Mouse (Mus musculus): Measurements from ENCODE around the gene Atraid. TPM values are rescaled to one million over a fixed set of nuclear protein-coding genes. Genes with fewer than 3 reads are reported as not detected.
A peak's percentile ranks its signal among the peaks of the same experiment; 100 is the strongest.
"Not testable (repeated sequence)": the region's sequence is repeated elsewhere in the genome, so short reads cannot be mapped to it uniquely, and the experiment has no call there.

The Atraid gene
- polyA plus RNA-seq, 1 experiment from 2014 or later, result 182 TPM

- peak overlapping the region; percentile 92 for H3K9ac ChIP-seq (ENCODE audit: low read depth, low read length)
- WGBS, result 83% methylated on average over 5 of the region's 5 CpGs
- H3K9me3 ChIP-seq (replicated peaks; ENCODE audit: control insufficient read depth, low read length, poor library complexity, severe bottlenecking), result no peaks in the 10 kb centered on the region
- no peak for ATAC-seq
- H3K4me3 ChIP-seq (ENCODE audit: low read depth, low read length), result peak overlapping the region; percentile 66
- H3K36me3 ChIP-seq (ENCODE audit: control insufficient read depth, insufficient read depth, low read length), result 0 out of 2 replicates have a peak, but pooled peaks cover 10% of the 10 kb centered on the region
- no peak overlapping the region for H3K27ac ChIP-seq (ENCODE audit: low read length)
- H3K4me1 ChIP-seq (ENCODE audit: control insufficient read depth, insufficient read depth, low read length), result peaks cover 8% of the 10 kb centered on the region; the same call in 1 of the 2 replicates
- no peaks in the 10 kb centered on the region for H3K27me3 ChIP-seq (ENCODE audit: control insufficient read depth, insufficient read depth, low read depth, low read length)
- H3K4me2 ChIP-seq (ENCODE audit: low read length), result peak overlapping the region; percentile 82
These were observed 1.0 kb upstream of the Atraid start for GRCm38 (mm10) chr5:31047074-31047473.

- Histone ChIP-seq H3K9me3 (replicated peaks; ENCODE audit: control insufficient read depth, low read length, poor library complexity, severe bottlenecking) (no peaks in the 10 kb centered on the region), H3K27me3 (ENCODE audit: control insufficient read depth, insufficient read depth, low read depth, low read length) (no peaks in the 10 kb centered on the region), H3K36me3 (ENCODE audit: control insufficient read depth, insufficient read depth, low read length) (peaks cover 8% of the 10 kb centered on the region), H3K9ac (ENCODE audit: low read depth, low read length) (peak within 1 kb of the TSS; percentile 92), H3K27ac (ENCODE audit: low read length) (peak within 1 kb of the TSS; percentile 92), H3K4me2 (ENCODE audit: low read length) (peak within 1 kb of the TSS; percentile 82), H3K4me1 (ENCODE audit: control insufficient read depth, insufficient read depth, low read length) (peaks cover 14% of the 10 kb centered on the region), H3K4me3 (ENCODE audit: low read depth, low read length) (peak within 1 kb of the TSS; percentile 66)
- ATAC-seq, result peak; percentile 51
- whole genome bisulfite sequencing, result under 1% methylated on average over 23 of the region's 23 CpGs
These were observed 890 bp downstream of the Atraid start, which contains the start of gene Slc5a6 for GRCm38 (mm10) chr5:31048763-31049641. Gene Slc5a6 (minus strand): TSS chr5:31048924.

GRCm38 (mm10) chr5:31050427-31050826 is 2.3 kb downstream of the Atraid start:
- Histone ChIP-seq H3K9me3 (replicated peaks; ENCODE audit: control insufficient read depth, low read length, poor library complexity, severe bottlenecking) (no peaks in the 10 kb centered on the region), H3K4me1 (ENCODE audit: control insufficient read depth, insufficient read depth, low read length) (peaks cover 21% of the 10 kb centered on the region), H3K4me2 (ENCODE audit: low read length) (no peak overlapping the region), H3K36me3 (ENCODE audit: control insufficient read depth, insufficient read depth, low read length) (peaks cover 3% of the 10 kb centered on the region), H3K27ac (ENCODE audit: low read length) (no peak overlapping the region), H3K9ac (ENCODE audit: low read depth, low read length) (no peak overlapping the region), H3K4me3 (ENCODE audit: low read depth, low read length) (no peak overlapping the region), H3K27me3 (ENCODE audit: control insufficient read depth, insufficient read depth, low read depth, low read length) (no peaks in the 10 kb centered on the region)
- ATAC-seq, result no peak

GRCm38 (mm10) chr5:31053728-31054127 is 5.6 kb downstream of the Atraid start:
- ATAC-seq; H3K36me3 ChIP-seq (ENCODE audit: control insufficient read depth, insufficient read depth, low read length); H3K9me3 ChIP-seq (replicated peaks; ENCODE audit: control insufficient read depth, low read length, poor library complexity, severe bottlenecking); H3K27ac ChIP-seq (ENCODE audit: low read length); H3K27me3 ChIP-seq (ENCODE audit: control insufficient read depth, insufficient read depth, low read depth, low read length): not testable (repeated sequence)
- WGBS, result 31% methylated on average over 4 of the region's 4 CpGs
- Histone ChIP-seq H3K9ac (ENCODE audit: low read depth, low read length) (peak overlapping the region; percentile 65), H3K4me3 (ENCODE audit: low read depth, low read length) (peak overlapping the region; percentile 75), H3K4me2 (ENCODE audit: low read length) (peak overlapping the region; percentile 94), H3K4me1 (ENCODE audit: control insufficient read depth, insufficient read depth, low read length) (peaks cover 19% of the 10 kb centered on the region)

- Histone ChIP-seq H3K27ac (ENCODE audit: low read length) (peak within 1 kb of the TSS; percentile 73), H3K4me3 (ENCODE audit: low read depth, low read length) (peak within 1 kb of the TSS; percentile 75), H3K4me1 (ENCODE audit: control insufficient read depth, insufficient read depth, low read length) (peaks cover 19% of the 10 kb centered on the region), H3K9me3 (replicated peaks; ENCODE audit: control insufficient read depth, low read length, poor library complexity, severe bottlenecking) (no peaks in the 10 kb centered on the region), H3K27me3 (ENCODE audit: control insufficient read depth, insufficient read depth, low read depth, low read length) (no peaks in the 10 kb centered on the region), H3K4me2 (ENCODE audit: low read length) (peak within 1 kb of the TSS; percentile 94), H3K9ac (ENCODE audit: low read depth, low read length) (peak within 1 kb of the TSS; percentile 81), H3K36me3 (ENCODE audit: control insufficient read depth, insufficient read depth, low read length) (peaks cover 6% of the 10 kb centered on the region)
- WGBS, result under 1% methylated on average over 63 of the region's 64 CpGs
- peak; percentile 98 for ATAC-seq
These were observed 6.4 kb downstream of the Atraid start, which contains the start of gene Cad for GRCm38 (mm10) chr5:31054261-31055215. Gene Cad (plus strand): TSS chr5:31054780.

GRCm38 (mm10) chr5:31055216-31056140 is 7.4 kb downstream of the Atraid start:
- peak overlapping the region; percentile 94 for H3K4me2 ChIP-seq (ENCODE audit: low read length)
- H3K9me3 ChIP-seq (replicated peaks; ENCODE audit: control insufficient read depth, low read length, poor library complexity, severe bottlenecking), result no peaks in the 10 kb centered on the region
- H3K9ac ChIP-seq (ENCODE audit: low read depth, low read length), result peak overlapping the region; percentile 81
- ATAC-seq, result no peak
- 22% methylated on average over 19 of the region's 19 CpGs for WGBS
- H3K27me3 ChIP-seq (ENCODE audit: control insufficient read depth, insufficient read depth, low read depth, low read length), result no peaks in the 10 kb centered on the region
- peak overlapping the region; percentile 75 for H3K4me3 ChIP-seq (ENCODE audit: low read depth, low read length)
- peaks cover 19% of the 10 kb centered on the region for H3K4me1 ChIP-seq (ENCODE audit: control insufficient read depth, insufficient read depth, low read length)
- H3K36me3 ChIP-seq (ENCODE audit: control insufficient read depth, insufficient read depth, low read length), result peaks cover 11% of the 10 kb centered on the region
- H3K27ac ChIP-seq (ENCODE audit: low read length), result peak overlapping the region; percentile 70

GRCm38 (mm10) chr5:31069810-31070209 is 21.7 kb downstream of the Atraid start:
- Histone ChIP-seq H3K27ac (ENCODE audit: low read length) (no peak overlapping the region), H3K9ac (ENCODE audit: low read depth, low read length) (no peak overlapping the region), H3K4me3 (ENCODE audit: low read depth, low read length) (no peak overlapping the region), H3K4me1 (ENCODE audit: control insufficient read depth, insufficient read depth, low read length) (no peaks in the 10 kb centered on the region), H3K27me3 (ENCODE audit: control insufficient read depth, insufficient read depth, low read depth, low read length) (no peaks in the 10 kb centered on the region), H3K36me3 (ENCODE audit: control insufficient read depth, insufficient read depth, low read length) (peaks cover 54% of the 10 kb centered on the region), H3K4me2 (ENCODE audit: low read length) (no peak overlapping the region), H3K9me3 (replicated peaks; ENCODE audit: control insufficient read depth, low read length, poor library complexity, severe bottlenecking) (no peaks in the 10 kb centered on the region)
- 97% methylated on average over 3 of the region's 3 CpGs for WGBS
- ATAC-seq, result no peak

GRCm38 (mm10) chr5:31071059-31071458 is 22.9 kb downstream of the Atraid start:
- no peaks in the 10 kb centered on the region for H3K9me3 ChIP-seq (replicated peaks; ENCODE audit: control insufficient read depth, low read length, poor library complexity, severe bottlenecking)
- peaks cover 64% of the 10 kb centered on the region for H3K36me3 ChIP-seq (ENCODE audit: control insufficient read depth, insufficient read depth, low read length)
- H3K27ac ChIP-seq (ENCODE audit: low read length), result no peak overlapping the region
- H3K27me3 ChIP-seq (ENCODE audit: control insufficient read depth, insufficient read depth, low read depth, low read length), result no peaks in the 10 kb centered on the region
- ATAC-seq, result no peak
- WGBS, result 96% methylated on average over 2 of the region's 2 CpGs
- no peak overlapping the region for H3K4me2 ChIP-seq (ENCODE audit: low read length)
- no peak overlapping the region for H3K9ac ChIP-seq (ENCODE audit: low read depth, low read length)
- no peak overlapping the region for H3K4me3 ChIP-seq (ENCODE audit: low read depth, low read length)
- H3K4me1 ChIP-seq (ENCODE audit: control insufficient read depth, insufficient read depth, low read length), result no peaks in the 10 kb centered on the region
